Mouse (Mus musculus): ENCODE data around the gene Prdx2. TPM values are rescaled to one million over a fixed set of nuclear protein-coding genes. Genes with fewer than 3 reads are reported as not detected.

Prdx2 gene
- polyA plus RNA-seq (2012; ENCODE audit: insufficient read depth, insufficient read length, missing spikeins) = 387 and 425 TPM in 2 replicates

DNA sequence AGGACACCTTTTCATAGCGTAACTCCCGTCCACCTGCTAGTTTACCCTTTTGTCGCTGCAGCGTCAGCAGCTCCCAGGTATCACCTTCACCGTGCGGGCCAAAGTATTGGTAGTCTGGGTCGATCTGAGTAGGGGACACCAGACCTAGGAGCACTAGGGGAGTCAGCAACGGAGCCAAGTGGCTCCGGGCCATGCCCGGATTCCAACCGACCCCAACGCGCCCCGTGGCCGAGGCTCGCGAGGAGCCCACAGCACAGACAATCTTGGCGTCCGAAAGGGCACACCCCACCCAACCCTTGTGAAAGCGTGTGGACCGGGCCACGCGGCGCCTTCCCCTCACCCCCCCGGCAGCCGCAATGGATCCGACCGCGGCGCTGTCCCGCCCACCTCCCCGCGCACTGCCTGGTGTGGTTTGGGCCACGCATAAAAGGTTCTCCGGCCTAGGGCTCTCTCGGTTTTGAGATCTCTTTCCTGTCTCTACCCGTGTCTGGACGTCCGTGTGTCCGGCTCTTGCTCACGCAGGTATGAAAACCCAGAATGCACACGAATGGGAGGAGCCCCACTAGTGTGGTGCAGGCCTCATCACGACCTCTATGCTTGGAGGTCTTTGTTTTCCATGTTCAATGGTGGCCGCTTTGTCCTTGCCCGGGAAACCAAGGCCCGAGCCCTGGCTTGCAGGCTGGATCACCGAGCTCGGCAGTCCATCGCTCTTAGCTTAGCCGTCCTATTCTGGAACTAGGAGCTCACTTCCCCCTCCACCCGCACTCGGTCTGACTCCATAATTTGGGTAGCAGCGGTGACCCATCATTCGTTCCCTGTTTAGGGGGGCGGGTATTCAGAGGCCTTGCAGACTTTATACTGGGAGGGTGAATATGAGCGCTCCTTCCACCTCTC, at the start of gene Prdx2, which contains the start of the genes Gm49661 and Rnaseh2a:
Gene Prdx2 (plus strand): TSS at position 347 of the 894 bp plus-strand sequence.
Gene Gm49661 (minus strand): TSS at position 193 of the 894 bp plus-strand sequence.
Gene Rnaseh2a (minus strand): TSS at position 527 of the 894 bp plus-strand sequence.
- peaks cover 14% of the 10 kb centered on the region; the same call in 1 of the 2 replicates for H3K4me1 ChIP-seq (ENCODE audit: control insufficient read depth, insufficient read depth, insufficient read length, low read length)
- H3K4me3 ChIP-seq (ENCODE audit: insufficient read depth, low read depth, low read length) = peak within 1 kb of the TSS; percentile 87

DNA sequence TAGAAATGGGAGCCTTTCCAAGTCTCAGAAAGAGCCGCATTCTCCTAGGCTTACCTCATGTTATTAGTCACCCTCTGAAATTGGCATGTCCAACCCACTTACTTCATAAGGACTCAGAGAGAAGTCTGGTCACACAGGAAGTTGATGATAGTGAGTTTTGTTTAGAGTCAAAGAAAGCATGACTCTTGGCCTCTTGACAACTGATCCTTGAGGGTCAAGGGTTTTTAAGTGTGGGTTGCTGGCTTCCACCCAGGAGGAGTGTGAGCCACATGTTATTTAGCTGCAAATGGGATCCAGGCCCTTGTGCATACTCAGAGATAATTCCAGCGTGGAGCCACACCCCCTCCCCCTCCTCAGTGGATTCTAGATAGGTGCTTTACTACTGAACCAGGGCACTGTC, 47.8 kb upstream of the Prdx2 start:
- H3K4me1 ChIP-seq (ENCODE audit: control insufficient read depth, insufficient read depth, insufficient read length, low read length) = no peaks in the 10 kb centered on the region
- no peak overlapping the region for H3K4me3 ChIP-seq (ENCODE audit: insufficient read depth, low read depth, low read length)
- H3K27ac ChIP-seq (replicated peaks; ENCODE audit: low read depth, low read length) = no peak overlapping the region

More for the DNA sequence above, at the start of gene Prdx2, which contains the start of the genes Gm49661 and Rnaseh2a:
- peak within 1 kb of the TSS; percentile 70 for H3K27ac ChIP-seq (replicated peaks; ENCODE audit: low read depth, low read length)

DNA sequence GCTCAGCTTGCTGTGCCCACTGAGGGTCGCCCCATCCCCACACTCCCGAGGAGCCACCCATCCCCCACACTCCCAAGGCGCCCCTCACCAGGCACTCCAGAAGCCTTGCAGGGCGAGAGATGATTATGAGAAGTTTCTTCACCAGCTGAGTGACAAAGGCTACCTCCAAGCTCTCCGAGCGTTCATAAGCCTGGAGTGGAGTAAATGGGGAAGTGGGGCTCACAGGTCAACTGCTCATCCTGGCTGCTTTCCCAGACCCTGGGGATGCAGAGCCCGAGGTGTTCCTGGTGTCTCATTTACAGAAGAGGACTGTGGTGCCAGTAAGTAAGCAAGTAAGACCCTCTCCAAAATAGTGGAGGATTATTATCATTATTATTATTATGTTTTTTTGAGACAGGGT, 43.8 kb upstream of the Prdx2 start:
- Histone ChIP-seq H3K27ac (replicated peaks; ENCODE audit: low read depth, low read length) (no peak overlapping the region), H3K4me1 (ENCODE audit: control insufficient read depth, insufficient read depth, insufficient read length, low read length) (no peaks in the 10 kb centered on the region), H3K4me3 (ENCODE audit: insufficient read depth, low read depth, low read length) (no peak overlapping the region)

- Histone ChIP-seq H3K4me1 (ENCODE audit: control insufficient read depth, insufficient read depth, insufficient read length, low read length) (no peaks in the 10 kb centered on the region), H3K27ac (replicated peaks; ENCODE audit: low read depth, low read length) (no peak overlapping the region), H3K4me3 (ENCODE audit: insufficient read depth, low read depth, low read length) (no peak overlapping the region)
These were observed 41.9 kb upstream of the Prdx2 start for GRCm38 (mm10) chr8:84927513-84927912.

DNA sequence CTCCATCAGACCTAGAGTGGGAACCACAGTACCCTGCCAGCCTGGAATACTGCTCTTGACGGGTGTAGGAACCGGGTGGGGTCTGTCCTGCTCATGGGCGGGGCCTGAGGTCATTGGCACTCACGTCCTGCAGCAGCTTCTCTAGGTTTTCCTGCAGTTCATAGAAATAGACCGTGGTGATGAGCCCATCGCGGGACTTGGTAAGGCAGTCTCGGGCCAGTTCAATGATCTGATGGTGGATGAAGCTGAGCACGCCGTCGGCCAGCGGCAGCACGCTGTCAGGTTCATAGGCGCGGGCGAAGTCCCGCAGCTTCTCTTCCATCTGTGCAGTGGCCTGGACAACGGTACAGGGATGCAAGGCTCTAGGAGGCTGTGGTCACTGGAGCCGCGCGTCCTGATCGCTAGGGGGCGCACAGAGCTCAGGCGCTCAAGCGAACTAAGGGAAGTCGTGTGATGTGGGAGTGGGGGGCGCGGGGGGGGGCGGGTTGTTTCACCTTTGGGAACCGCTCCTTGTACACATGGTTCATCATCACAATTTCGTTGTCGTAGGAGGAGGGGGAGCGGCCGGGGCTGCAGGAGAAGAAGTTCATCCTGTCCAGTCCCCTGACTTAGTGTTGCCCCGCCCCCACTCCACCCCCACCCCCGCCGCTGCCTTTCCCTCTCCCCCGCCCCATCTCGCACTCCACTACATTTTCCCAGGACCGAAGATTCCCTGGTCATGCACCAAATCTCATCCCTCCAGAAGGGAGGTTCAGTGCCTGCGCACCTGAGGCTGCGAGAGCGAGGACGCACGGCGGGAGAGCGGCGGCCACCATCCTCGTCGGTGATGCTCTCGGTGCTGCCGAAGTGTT, 40.7 kb upstream of the Prdx2 start:
- Histone ChIP-seq H3K4me1 (ENCODE audit: control insufficient read depth, insufficient read depth, insufficient read length, low read length) (no peaks in the 10 kb centered on the region), H3K27ac (replicated peaks; ENCODE audit: low read depth, low read length) (no peak overlapping the region), H3K4me3 (ENCODE audit: insufficient read depth, low read depth, low read length) (no peak overlapping the region)

DNA sequence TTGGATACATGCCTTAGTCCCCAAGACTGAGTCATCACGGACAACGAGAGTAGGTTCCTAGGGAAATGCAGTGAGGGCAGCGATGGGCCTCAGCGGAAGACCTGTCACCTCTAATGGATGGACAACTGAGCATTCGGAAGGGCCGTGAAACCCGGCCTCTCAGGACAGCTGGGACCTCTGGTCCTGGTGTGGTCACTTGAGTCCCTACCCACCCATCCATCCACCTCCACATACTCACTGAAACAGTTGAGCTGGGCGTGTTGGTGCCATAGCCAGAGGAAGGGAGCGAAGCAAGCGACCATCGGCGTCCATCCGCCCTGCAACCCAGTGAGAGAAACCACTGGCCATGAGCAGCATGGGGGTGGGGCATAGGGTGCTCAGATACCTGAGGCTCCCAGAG, 38.8 kb upstream of the Prdx2 start:
- no peaks in the 10 kb centered on the region for H3K4me1 ChIP-seq (ENCODE audit: control insufficient read depth, insufficient read depth, insufficient read length, low read length)
- H3K4me3 ChIP-seq (ENCODE audit: insufficient read depth, low read depth, low read length) = no peak overlapping the region
- H3K27ac ChIP-seq (replicated peaks; ENCODE audit: low read depth, low read length) = no peak overlapping the region

GRCm38 (mm10) chr8:84933767-84934559, 35.4 kb upstream of the Prdx2 start:
- Histone ChIP-seq H3K27ac (replicated peaks; ENCODE audit: low read depth, low read length) (no peak overlapping the region), H3K4me3 (ENCODE audit: insufficient read depth, low read depth, low read length) (no peak overlapping the region), H3K4me1 (ENCODE audit: control insufficient read depth, insufficient read depth, insufficient read length, low read length) (0 out of 2 replicates have a peak, but pooled peaks cover 2% of the 10 kb centered on the region)

DNA sequence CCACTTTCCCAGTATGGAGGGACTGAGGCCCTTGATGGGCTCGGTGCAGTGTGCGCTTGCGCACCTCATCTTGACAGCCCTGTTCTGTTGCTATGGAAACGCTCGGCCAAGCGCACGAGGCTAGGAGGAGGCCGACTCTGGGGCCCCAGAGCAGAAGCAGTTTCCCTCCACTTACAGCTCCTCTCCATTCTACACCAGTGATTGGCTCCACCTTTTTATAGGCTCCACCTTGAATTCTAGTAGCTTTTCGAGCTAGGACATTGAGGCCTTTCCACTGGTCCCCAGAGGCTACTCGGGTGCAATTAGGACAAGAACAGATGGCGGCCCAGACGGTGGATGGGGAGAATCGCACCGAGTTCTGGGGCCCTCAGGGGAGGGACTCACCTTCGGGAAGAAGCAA, 34.5 kb upstream of the Prdx2 start:
- no peak overlapping the region for H3K4me3 ChIP-seq (ENCODE audit: insufficient read depth, low read depth, low read length)
- 0 out of 2 replicates have a peak, but pooled peaks cover 2% of the 10 kb centered on the region for H3K4me1 ChIP-seq (ENCODE audit: control insufficient read depth, insufficient read depth, insufficient read length, low read length)
- no peak overlapping the region for H3K27ac ChIP-seq (replicated peaks; ENCODE audit: low read depth, low read length)

GRCm38 (mm10) chr8:84935489-84935888, 33.9 kb upstream of the Prdx2 start:
- no peak overlapping the region for H3K4me3 ChIP-seq (ENCODE audit: insufficient read depth, low read depth, low read length)
- H3K27ac ChIP-seq (replicated peaks; ENCODE audit: low read depth, low read length) = no peak overlapping the region
- H3K4me1 ChIP-seq (ENCODE audit: control insufficient read depth, insufficient read depth, insufficient read length, low read length) = 0 out of 2 replicates have a peak, but pooled peaks cover 2% of the 10 kb centered on the region

- Histone ChIP-seq H3K4me3 (ENCODE audit: insufficient read depth, low read depth, low read length) (no peak overlapping the region), H3K4me1 (ENCODE audit: control insufficient read depth, insufficient read depth, insufficient read length, low read length) (0 out of 2 replicates have a peak, but pooled peaks cover 2% of the 10 kb centered on the region), H3K27ac (replicated peaks; ENCODE audit: low read depth, low read length) (no peak overlapping the region)
These were observed 33.1 kb upstream of the Prdx2 start for GRCm38 (mm10) chr8:84936041-84936961.

- Histone ChIP-seq H3K27ac (replicated peaks; ENCODE audit: low read depth, low read length) (no peak within 1 kb of the TSS), H3K4me3 (ENCODE audit: insufficient read depth, low read depth, low read length) (peak within 1 kb of the TSS; percentile 29)
These were observed 32.3 kb upstream of the Prdx2 start, which contains the start of gene Mast1 for GRCm38 (mm10) chr8:84936962-84937546. Gene Mast1 (minus strand): TSS chr8:84937359.

DNA sequence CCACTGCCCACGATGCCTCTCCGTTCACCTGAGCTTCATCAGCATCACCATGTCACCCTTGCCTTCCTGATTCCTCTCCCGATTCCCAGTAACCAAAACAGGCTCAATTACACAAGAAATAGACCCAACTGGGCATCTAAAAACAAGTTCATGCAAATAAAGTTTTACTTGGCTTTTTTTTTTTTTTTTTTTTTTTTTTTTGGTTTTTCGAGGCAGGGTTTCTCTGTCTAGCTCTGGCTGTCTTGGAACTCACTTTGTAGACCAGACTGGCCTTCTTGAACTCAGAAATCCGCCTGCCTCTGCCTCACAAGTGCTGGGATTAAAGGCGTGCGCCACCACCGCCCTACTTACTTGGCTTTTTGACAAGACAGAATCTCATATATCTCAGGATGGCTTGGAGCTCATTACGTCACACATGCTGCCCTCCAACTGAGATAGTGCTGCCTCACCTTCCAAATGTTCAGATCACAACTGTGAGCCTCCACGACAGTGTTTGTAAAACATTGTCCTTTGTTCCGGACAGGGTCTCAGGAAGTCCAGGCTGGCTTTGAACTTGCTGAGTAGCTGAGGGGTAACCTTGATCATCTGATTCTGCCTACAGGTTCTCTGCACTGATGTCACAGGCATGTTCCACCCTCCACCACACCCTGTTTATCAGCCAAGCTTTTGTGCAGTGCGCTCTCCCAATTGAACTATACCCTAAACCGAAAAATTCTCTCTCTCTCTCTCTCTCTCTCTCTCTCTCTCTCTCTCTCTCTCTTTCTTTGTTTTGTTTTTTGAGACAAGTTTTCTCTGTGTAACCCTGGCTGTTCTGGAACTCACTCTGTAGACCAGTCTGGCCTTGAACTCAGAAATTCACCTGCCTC, 31.5 kb upstream of the Prdx2 start:
- no peak overlapping the region for H3K27ac ChIP-seq (replicated peaks; ENCODE audit: low read depth, low read length)
- H3K4me3 ChIP-seq (ENCODE audit: insufficient read depth, low read depth, low read length) = no peak overlapping the region
- 0 out of 2 replicates have a peak, but pooled peaks cover 2% of the 10 kb centered on the region for H3K4me1 ChIP-seq (ENCODE audit: control insufficient read depth, insufficient read depth, insufficient read length, low read length)

More at GRCm38 (mm10) chr8:84936962-84937546, 32.3 kb upstream of the Prdx2 start, which contains the start of gene Mast1:
- 0 out of 2 replicates have a peak, but pooled peaks cover 2% of the 10 kb centered on the region for H3K4me1 ChIP-seq (ENCODE audit: control insufficient read depth, insufficient read depth, insufficient read length, low read length)
